Mouse (Mus musculus) gastrocnemius, postnatal 36 days (tissue): ENCODE results near the gene Unc13c. TPM values are rescaled to one million over a fixed set of nuclear protein-coding genes. Genes with fewer than 3 reads are reported as not detected.

Experiments
- DNase-seq, 2 experiments: peaks; one replicate each; pipeline ENCODE4 v3.0.0; 2022
- intact Hi-C: fragments of 180-260 bp; cut with DNase I; formaldehyde crosslinking; loops from one replicate; pipeline ENCODE4 v1.15.1; 2025
- total RNA-seq, 2 experiments: library from RNA; stranded (reverse); gene quantifications; 2 replicates each; pipeline ENCODE4 v1.2.3; 2021

Gene Unc13c
- total RNA-seq, 2 experiments from 2014 or later = 0.10 TPM

- intact Hi-C loops = no loop called here
- no peak for DNase-seq
Measured at GRCm38 (mm10) chr9:73662839-73663238, 305.9 kb downstream of the Unc13c start.

DNA sequence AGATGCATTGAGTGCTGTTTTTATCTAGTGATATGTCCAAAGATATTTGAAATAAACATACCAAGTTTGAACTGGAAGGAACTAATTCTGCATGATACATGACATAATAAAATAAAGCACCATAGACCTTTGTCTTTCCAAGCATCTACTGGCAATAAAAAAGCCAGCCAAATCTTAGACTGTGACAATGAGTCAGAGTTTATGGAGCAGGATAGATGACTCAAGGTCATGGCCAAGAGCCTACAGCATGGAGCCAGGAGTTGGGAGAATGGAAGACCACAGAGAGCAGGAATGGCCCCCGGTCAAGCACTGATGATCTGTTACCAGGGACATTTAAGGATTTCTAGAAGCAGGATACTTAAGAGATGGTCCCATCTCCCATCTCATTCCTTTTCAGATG lies 319.7 kb downstream of the Unc13c start:
- no peak for DNase-seq
- intact Hi-C loops = no loop called here

- intact Hi-C loops = no loop called here
Measured at GRCm38 (mm10) chr9:73638119-73638518, 330.6 kb downstream of the Unc13c start.

GRCm38 (mm10) chr9:73625171-73625570 lies 343.6 kb downstream of the Unc13c start:
- intact Hi-C loops = no loop called here
- no peak for DNase-seq

More at GRCm38 (mm10) chr9:73638119-73638518, 330.6 kb downstream of the Unc13c start:
- no peak for DNase-seq

GRCm38 (mm10) chr9:73612896-73613295 lies 355.9 kb downstream of the Unc13c start:
- no peak for DNase-seq
- intact Hi-C loops = no loop called here

DNA sequence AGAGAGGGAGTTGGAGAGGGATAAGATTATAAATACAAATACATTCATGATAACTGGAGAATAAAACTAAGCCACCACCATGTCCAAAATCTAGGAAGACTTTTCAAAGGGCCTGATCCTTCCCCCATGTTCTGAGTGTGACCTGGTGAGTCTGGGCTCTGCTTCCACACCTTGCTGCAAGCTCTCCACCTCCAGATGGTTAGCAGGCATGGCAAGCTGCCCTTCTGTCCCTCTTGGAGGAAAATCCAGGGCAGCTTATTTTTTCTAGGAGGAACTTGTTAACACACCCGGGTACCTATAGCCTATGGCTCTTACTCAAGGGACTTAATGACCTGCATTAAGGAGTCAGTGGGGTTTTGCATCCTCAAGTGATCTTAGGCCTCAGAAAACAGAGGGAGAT lies 364.8 kb downstream of the Unc13c start:
- no peak for DNase-seq
- intact Hi-C loops = no loop called here

- intact Hi-C loops = no loop called here
- DNase-seq = no peak
Measured at GRCm38 (mm10) chr9:73565558-73565957, 403.2 kb downstream of the Unc13c start.

GRCm38 (mm10) chr9:73560037-73560436 lies 408.7 kb downstream of the Unc13c start:
- intact Hi-C loops = no loop called here
- DNase-seq = peak; percentile 14 to 25

DNA sequence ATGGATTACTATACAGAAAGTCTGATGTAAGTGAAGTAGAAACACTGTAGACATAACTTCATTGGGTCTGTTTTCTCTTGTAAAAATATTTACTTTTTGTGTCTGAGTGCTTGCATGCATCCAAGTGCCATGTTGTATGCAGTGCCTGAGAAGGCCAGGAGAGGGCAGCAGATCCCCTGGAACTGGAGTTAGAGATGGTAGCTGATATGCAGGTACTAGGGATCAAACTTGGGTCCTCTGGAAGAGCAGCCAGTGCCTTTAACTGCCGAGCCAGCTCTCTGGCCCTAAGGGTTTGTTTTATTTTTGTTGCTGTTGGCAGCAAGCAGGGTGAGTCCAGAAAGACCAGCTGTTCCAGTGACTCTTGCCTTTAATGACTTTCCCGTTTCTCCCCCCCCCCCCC lies 411.0 kb downstream of the Unc13c start:
- DNase-seq = peak in 1 of 2 experiments; percentile 24
- intact Hi-C loops = loop anchor here (5.0 kb wide), 1 partner anchor 424 kb away; no protein-coding TSS in a partner anchor

GRCm38 (mm10) chr9:73555354-73555753 lies 413.4 kb downstream of the Unc13c start:
- intact Hi-C loops = loop anchor here (5.0 kb wide), 1 partner anchor 427 kb away; no protein-coding TSS in a partner anchor
- DNase-seq = no peak

GRCm38 (mm10) chr9:73472568-73472967 lies 496.2 kb downstream of the Unc13c start:
- intact Hi-C loops = no loop called here

GRCm38 (mm10) chr9:73462027-73462426 lies 506.7 kb downstream of the Unc13c start:
- no peak for DNase-seq
- intact Hi-C loops = no loop called here

More at GRCm38 (mm10) chr9:73472568-73472967, 496.2 kb downstream of the Unc13c start:
- no peak for DNase-seq

DNA sequence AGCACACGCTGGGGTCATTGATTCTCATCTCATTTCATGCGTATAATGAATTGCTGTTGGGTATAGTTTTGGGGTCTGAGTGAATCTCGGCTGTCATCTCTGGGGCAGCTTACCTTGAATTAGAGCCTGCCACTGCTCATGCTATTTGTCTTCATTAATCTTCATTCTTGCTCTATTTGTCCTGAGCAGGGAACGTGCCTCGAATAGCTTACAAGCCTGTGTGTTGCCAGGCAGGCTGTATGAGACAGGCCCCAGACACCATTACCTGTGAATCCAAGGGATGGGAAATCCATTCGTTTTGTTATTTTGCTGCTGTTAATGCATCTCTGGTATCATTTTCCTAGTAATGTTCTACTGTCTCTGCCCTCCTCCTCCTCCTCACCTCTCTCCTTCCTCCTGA lies 518.8 kb downstream of the Unc13c start:
- DNase-seq = no peak
- intact Hi-C loops = no loop called here

- DNase-seq = no peak
- intact Hi-C loops = no loop called here
Measured at GRCm38 (mm10) chr9:73449216-73449615, 519.5 kb downstream of the Unc13c start.

- DNase-seq = no peak
- intact Hi-C loops = no loop called here
Measured at GRCm38 (mm10) chr9:73431925-73432324, 536.8 kb downstream of the Unc13c start.

Other genes starting within 250 kb of the Unc13c start
- not detected for gene Wdr72, start 141.4 kb upstream of the Unc13c start, total RNA-seq